Mouse (Mus musculus) C2C12 (cell line): ENCODE data around the gene Cyp2w1. TPM values are rescaled to one million over a fixed set of nuclear protein-coding genes. Genes with fewer than 3 reads are reported as not detected.

Source experiments
- H3K27me3 ChIP-seq: one replicate; pipeline ENCODE4 v1.6.1; 2011; ENCODE audit not compliant: control insufficient read depth, insufficient read depth, insufficient read length
- H3K36me3 ChIP-seq: one replicate; pipeline ENCODE4 v1.6.1; 2011; ENCODE audit not compliant: control insufficient read depth, insufficient read depth
- H3K4me3 ChIP-seq: one replicate; pipeline ENCODE4 v1.5.1; 2011; ENCODE audit warnings: mild to moderate bottlenecking, control low read depth; ENCODE audit not compliant: poor library complexity, insufficient read depth, severe bottlenecking
- H3K79me2 ChIP-seq: one replicate; pipeline ENCODE4 v1.6.1; 2011; ENCODE audit not compliant: control insufficient read depth, insufficient read depth
- H3K79me3 ChIP-seq: one replicate; pipeline ENCODE4 v1.6.1; 2011; ENCODE audit warnings: low read depth, control low read depth
- H3ac ChIP-seq: one replicate; pipeline ENCODE3; 2011; ENCODE audit warnings: low read depth; ENCODE audit not compliant: control insufficient read depth, insufficient read length
- CEBPB ChIP-seq: IDR thresholded peaks from one replicate; pipeline ENCODE4 v1.6.1; 2011; ENCODE audit warnings: low read depth, mild to moderate bottlenecking, control low read depth, moderate library complexity
- CTCF ChIP-seq: IDR thresholded peaks from one replicate; pipeline ENCODE4 v1.5.1; 2011; ENCODE audit not compliant: control insufficient read depth, insufficient read depth, insufficient read length
- FOSL1 ChIP-seq: IDR thresholded peaks from one replicate; pipeline ENCODE4 v1.8.0; 2011; ENCODE audit warnings: mild to moderate bottlenecking, low read length; ENCODE audit not compliant: poor library complexity, insufficient read depth, severe bottlenecking
- MAX ChIP-seq: IDR thresholded peaks from one replicate; pipeline ENCODE4 v1.6.1; 2011; ENCODE audit warnings: mild to moderate bottlenecking, control low read depth
- MYOD1 ChIP-seq: IDR thresholded peaks from one replicate; pipeline ENCODE4 v1.6.1; 2011; ENCODE audit warnings: low read depth; ENCODE audit not compliant: control insufficient read depth, insufficient read length
- MYOG ChIP-seq: IDR thresholded peaks from one replicate; pipeline ENCODE4 v1.6.1; 2011; ENCODE audit not compliant: control insufficient read depth, insufficient read length; ENCODE audit errors: extremely low read depth
- USF1 ChIP-seq: IDR thresholded peaks from one replicate; pipeline ENCODE4 v1.6.1; 2011; ENCODE audit warnings: low read depth, mild to moderate bottlenecking, control low read depth, moderate library complexity
- polyA plus RNA-seq: library from polyadenylated mRNA; unstranded; fragments of >200 nt; fragmentation: generic; extraction: Trizol; gene quantifications from one replicate; pipeline ENCODE4 v1.2.1, GENCODE M21; 2012; ENCODE audit warnings: missing spikeins

The Cyp2w1 gene
- polyA plus RNA-seq, 1 experiment, result not detected

- TF ChIP-seq MYOD1 (no peak), MYOG (no peak), FOSL1 (no peak), CEBPB (no peak), USF1 (no peak), CTCF (no peak), MAX (no peak)
- Histone ChIP-seq H3K4me3 (no peak overlapping the region), H3K79me3 (peaks cover 1% of the 10 kb centered on the region), H3K27me3 (no peaks in the 10 kb centered on the region), H3K36me3 (no peaks in the 10 kb centered on the region), H3K79me2 (no peaks in the 10 kb centered on the region), H3ac (no peak overlapping the region)
These were observed 22.4 kb downstream of the Cyp2w1 start for GRCm38 (mm10) chr5:139374841-139375240.

DNA sequence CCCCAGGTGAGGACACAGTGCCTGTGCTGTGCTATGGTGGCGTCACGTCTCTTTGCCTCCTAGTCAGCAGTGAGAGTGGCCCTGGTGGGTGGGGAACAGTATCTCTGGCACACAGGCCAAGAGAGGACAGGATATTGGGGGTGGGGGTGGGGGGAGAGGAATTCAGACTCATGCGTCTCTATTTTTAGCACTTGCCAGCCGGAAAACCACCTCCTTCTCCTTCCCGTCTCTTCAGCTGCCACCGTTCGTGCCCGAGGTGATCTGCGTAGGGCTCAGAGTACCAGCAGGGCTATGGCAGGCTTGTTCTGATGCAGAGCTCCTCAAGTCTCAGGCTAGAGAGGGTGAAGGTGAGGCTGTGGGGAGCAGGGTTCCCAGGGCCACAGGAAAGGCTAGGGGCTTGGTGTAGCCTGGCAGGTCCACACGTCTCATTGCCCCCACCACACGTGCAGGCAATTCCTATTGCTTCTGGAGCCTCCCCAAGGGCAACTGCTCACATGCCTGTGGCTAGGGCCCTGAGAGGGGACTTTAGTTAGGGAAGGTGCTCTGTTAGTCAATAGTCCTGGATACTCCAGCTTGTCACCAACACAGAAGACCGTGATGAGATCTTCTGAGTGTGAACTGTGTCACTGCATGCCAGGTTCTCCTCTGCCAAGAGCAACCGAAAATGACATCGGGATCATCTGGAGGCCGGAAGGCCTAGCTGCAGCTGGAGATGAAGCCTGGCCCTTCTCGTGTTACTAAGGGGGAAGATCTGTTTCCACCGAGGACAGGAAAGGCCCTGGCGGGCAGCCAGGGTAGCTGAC lies 25.3 kb downstream of the Cyp2w1 start, which contains the start of gene Gpr146:
Gene Gpr146, plus strand, starts transcription at position 230 of the 803 bp plus-strand sequence.
- no peaks in the 10 kb centered on the region for H3K27me3 ChIP-seq
- H3K79me2 ChIP-seq, result no peaks in the 10 kb centered on the region
- H3K79me3 ChIP-seq, result no peaks in the 10 kb centered on the region
- no peak within 1 kb of the TSS for H3K4me3 ChIP-seq
- H3ac ChIP-seq, result peak within 1 kb of the TSS; percentile 16
- no peaks in the 10 kb centered on the region for H3K36me3 ChIP-seq
- TF ChIP-seq MYOD1, result no peak

- no peaks in the 10 kb centered on the region for H3K79me3 ChIP-seq
- TF ChIP-seq MAX, result no peak
- TF ChIP-seq MYOD1, result no peak
- no peak for TF ChIP-seq CTCF
- no peak for TF ChIP-seq FOSL1
- no peak for TF ChIP-seq USF1
- no peak for TF ChIP-seq MYOG
- no peak for TF ChIP-seq CEBPB
- no peaks in the 10 kb centered on the region for H3K79me2 ChIP-seq
- no peaks in the 10 kb centered on the region for H3K36me3 ChIP-seq
- H3K27me3 ChIP-seq, result no peaks in the 10 kb centered on the region
- H3ac ChIP-seq, result no peak overlapping the region
- no peak overlapping the region for H3K4me3 ChIP-seq
These were observed 25.8 kb downstream of the Cyp2w1 start for GRCm38 (mm10) chr5:139378271-139378556.

DNA sequence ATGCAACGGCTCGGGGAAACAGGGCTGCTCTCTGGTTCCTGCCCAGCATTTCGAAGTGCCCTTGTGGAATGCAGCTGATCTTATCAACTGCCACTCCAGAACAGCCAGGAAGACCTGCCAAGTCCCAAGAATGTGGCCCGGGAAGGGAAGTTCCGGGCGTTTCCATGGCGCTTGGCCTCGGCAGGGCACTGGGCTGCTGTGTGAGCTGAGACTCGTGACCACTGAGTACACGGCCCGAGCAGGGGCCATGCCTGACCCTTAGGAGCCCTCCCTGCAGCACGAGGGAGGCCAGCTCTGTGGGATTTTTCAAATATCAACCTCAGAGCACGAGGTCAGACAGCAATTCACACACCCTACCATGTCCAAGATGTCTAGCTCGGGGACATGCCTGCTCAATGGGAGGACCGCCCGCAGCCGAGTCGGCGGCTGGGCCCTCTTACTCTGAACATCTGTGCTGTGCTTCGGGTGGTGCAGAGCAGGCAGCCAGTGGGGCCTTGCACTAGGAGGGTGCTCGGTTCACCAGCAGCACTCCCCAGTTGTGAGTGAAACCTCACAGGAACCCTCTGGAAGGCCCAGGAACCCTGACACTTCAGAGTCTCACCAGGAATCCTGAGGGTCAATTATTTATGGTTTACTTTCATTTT lies 26.7 kb downstream of the Cyp2w1 start:
- H3K4me3 ChIP-seq, result no peak overlapping the region
- H3ac ChIP-seq, result peak overlapping the region; percentile 31
- no peaks in the 10 kb centered on the region for H3K79me3 ChIP-seq
- H3K79me2 ChIP-seq, result no peaks in the 10 kb centered on the region
- peak; percentile 5 for TF ChIP-seq USF1
- TF ChIP-seq CTCF, result no peak
- H3K27me3 ChIP-seq, result no peaks in the 10 kb centered on the region
- H3K36me3 ChIP-seq, result no peaks in the 10 kb centered on the region

GRCm38 (mm10) chr5:139379771-139380384 lies 27.5 kb downstream of the Cyp2w1 start:
- no peaks in the 10 kb centered on the region for H3K79me3 ChIP-seq
- TF ChIP-seq MYOD1, result no peak
- TF ChIP-seq FOSL1, result no peak
- TF ChIP-seq MYOG, result no peak
- no peak for TF ChIP-seq USF1
- TF ChIP-seq CEBPB, result no peak
- TF ChIP-seq CTCF, result no peak

More at GRCm38 (mm10) chr5:139379771-139380384, 27.5 kb downstream of the Cyp2w1 start:
- Histone ChIP-seq H3K4me3 (no peak overlapping the region), H3K79me2 (no peaks in the 10 kb centered on the region), H3ac (no peak overlapping the region), H3K36me3 (no peaks in the 10 kb centered on the region), H3K27me3 (no peaks in the 10 kb centered on the region)
